Mouse (Mus musculus) megakaryocyte, embryonic 14.5 days (primary cell): Measurements from ENCODE around the gene Ppil4. TPM values are rescaled to one million over a fixed set of nuclear protein-coding genes. Genes with fewer than 3 reads are reported as not detected.

Experiments
- H3K27me3 ChIP-seq: replicated peaks from 2 replicates; pipeline ENCODE3; 2012; ENCODE audit warnings: inconsistent platforms
- H3K36me3 ChIP-seq: replicated peaks from 2 replicates; pipeline ENCODE3; 2012; ENCODE audit warnings: low read length, inconsistent platforms, mixed read lengths
- H3K4me1 ChIP-seq: 2 replicates; pipeline ENCODE4 v1.6.1; 2012; ENCODE audit warnings: inconsistent platforms
- H3K4me3 ChIP-seq: replicated peaks from 2 replicates; pipeline ENCODE3; 2012; ENCODE audit warnings: moderate library complexity, mild to moderate bottlenecking, inconsistent platforms
- H3K9me3 ChIP-seq: 2 replicates; pipeline ENCODE4 v1.6.1; 2012; ENCODE audit warnings: inconsistent platforms
- FLI1 ChIP-seq: IDR thresholded peaks from 2 replicates; pipeline ENCODE4 v1.6.1; 2012; ENCODE audit warnings: low read length, inconsistent platforms, mixed read lengths
- GATA1 ChIP-seq: IDR thresholded peaks from 3 replicates; pipeline ENCODE4 v1.6.1; 2012; ENCODE audit warnings: mixed read lengths, low read length, inconsistent platforms, borderline replicate concordance
- polyA plus RNA-seq: library from polyadenylated mRNA; stranded (reverse); fragments of >175 nt; gene quantifications from 2 replicates; pipeline ENCODE4 v1.2.3, GENCODE M21; 2012; ENCODE audit warnings: low replicate concordance; ENCODE audit not compliant: insufficient read depth

Ppil4 gene
- polyA plus RNA-seq, 1 experiment, result 3.8 TPM

GRCm38 (mm10) chr10:7821981-7822380 is 29.3 kb downstream of the Ppil4 start:
- H3K4me1 ChIP-seq, result no peaks in the 10 kb centered on the region; the same call in 1 of the 2 replicates

DNA sequence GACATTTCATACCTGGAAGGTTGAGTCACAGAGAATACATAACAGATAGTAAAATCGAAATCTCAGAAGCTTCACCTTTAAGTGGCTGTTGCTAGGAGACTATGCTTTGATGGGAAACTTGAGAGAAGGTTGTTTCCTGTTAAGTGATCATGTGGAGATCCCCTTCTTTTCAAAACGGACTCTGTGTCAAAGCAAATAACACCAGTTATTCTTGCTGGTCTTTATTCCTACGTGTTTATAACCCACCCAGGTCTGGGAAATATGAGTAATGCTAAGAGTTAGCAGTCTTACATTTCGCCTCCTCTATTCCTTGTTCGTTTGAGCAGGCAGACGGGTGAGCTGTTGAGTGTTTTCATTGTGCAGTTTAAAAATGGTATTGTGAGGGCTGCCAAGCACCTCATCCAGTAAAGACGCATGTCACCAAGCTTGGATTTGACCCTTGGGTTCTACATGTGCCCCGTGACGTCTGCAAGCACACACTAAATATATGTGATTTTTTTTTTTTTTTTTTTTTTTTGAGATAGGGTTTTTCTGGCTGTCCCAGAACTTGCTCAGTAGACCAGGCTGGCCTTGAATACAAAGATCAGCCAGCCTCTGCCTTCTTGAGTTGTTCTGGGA is 32.1 kb downstream of the Ppil4 start:
- Histone ChIP-seq H3K27me3 (no peaks in the 10 kb centered on the region), H3K4me3 (no peak overlapping the region), H3K9me3 (no peaks in the 10 kb centered on the region), H3K36me3 (peaks cover 42% of the 10 kb centered on the region), H3K4me1 (no peaks in the 10 kb centered on the region)
- TF ChIP-seq FLI1, result no peak

More at GRCm38 (mm10) chr10:7821981-7822380, 29.3 kb downstream of the Ppil4 start:
- TF ChIP-seq GATA1, result no peak
- no peak for TF ChIP-seq FLI1
- Histone ChIP-seq H3K27me3 (no peaks in the 10 kb centered on the region), H3K9me3 (no peaks in the 10 kb centered on the region), H3K36me3 (peaks cover 68% of the 10 kb centered on the region), H3K4me3 (no peak overlapping the region)

DNA sequence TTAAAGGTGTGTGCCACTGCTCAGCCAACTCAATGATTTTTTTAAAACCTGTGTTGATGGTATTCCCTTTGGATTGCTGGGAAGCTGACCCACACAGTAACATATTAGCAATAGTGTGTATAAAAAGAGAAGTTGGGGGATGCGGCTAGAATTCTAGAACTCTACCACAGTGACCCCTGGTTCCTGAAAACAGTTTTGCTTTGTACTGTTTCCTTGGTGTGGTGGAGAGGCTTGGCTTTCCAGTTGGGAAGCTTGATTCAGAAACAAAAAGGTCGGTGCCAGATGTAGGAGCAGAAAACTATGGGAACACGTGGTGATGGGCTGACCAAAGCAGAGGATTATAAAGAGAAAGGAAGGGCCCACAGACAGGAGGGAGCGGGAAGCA is 32.6 kb downstream of the Ppil4 start:
- Histone ChIP-seq H3K36me3 (peaks cover 37% of the 10 kb centered on the region), H3K4me3 (no peak overlapping the region), H3K27me3 (peaks cover 4% of the 10 kb centered on the region), H3K4me1 (no peaks in the 10 kb centered on the region), H3K9me3 (no peaks in the 10 kb centered on the region)
- no peak for TF ChIP-seq FLI1
- no peak for TF ChIP-seq GATA1

DNA sequence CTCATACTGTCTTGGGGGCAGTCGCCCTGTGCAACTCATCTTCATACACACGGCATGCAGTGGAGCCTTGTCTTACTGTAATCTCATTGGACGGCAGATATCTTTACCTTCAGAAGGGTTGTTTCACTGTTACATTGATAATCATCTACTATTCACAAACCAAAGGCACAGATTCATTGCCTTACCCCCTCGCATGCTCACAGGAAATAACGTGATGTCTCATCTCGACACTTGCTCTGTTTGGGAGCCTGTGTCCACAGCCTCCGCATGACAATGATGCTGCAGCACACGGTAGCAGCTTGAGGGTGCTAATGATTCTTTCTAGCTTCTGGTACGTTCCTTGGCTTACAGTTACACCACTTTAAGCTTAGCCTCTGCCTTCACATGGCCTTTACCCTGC is 33.4 kb downstream of the Ppil4 start:
- H3K9me3 ChIP-seq, result no peaks in the 10 kb centered on the region
- no peaks in the 10 kb centered on the region for H3K4me1 ChIP-seq
- TF ChIP-seq FLI1 (no peak), GATA1 (no peak)
- no peak overlapping the region for H3K4me3 ChIP-seq
- H3K36me3 ChIP-seq, result peaks cover 29% of the 10 kb centered on the region
- peaks cover 10% of the 10 kb centered on the region for H3K27me3 ChIP-seq

DNA sequence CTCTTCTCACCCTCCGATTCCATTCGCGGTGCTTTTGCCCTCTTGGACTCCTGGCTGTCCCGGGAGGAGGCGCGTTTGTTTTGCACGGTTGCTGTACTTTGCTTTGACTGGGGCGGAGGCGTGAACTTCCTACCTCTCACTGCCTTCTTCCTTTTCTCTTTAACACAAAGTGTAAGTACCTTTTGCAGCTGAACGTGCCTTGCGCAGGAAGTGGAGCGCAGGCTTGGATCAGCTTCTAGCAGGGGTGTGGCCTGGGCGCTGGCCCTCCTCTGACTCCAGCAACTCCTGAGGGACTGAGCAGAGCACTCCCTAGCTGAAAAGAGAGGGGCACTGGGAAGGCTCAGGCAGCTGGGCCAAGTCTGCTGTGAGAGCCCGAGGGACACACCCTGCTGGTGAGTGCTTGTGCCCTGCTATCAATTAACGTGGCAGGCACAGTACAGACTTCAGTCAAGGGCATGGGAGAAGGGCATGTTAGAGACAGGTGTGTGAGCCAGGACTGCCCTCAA is 39.5 kb downstream of the Ppil4 start, which contains the start of gene Zc3h12d:
Zc3h12d (plus strand) TSS at position 300 of the 506 bp plus-strand sequence.
- Histone ChIP-seq H3K4me3 (peak within 1 kb of the TSS; percentile 85), H3K27me3 (peaks cover 49% of the 10 kb centered on the region), H3K9me3 (no peaks in the 10 kb centered on the region), H3K4me1 (peaks cover 10% of the 10 kb centered on the region), H3K36me3 (no peaks in the 10 kb centered on the region)
- TF ChIP-seq FLI1 (no peak), GATA1 (no peak)

DNA sequence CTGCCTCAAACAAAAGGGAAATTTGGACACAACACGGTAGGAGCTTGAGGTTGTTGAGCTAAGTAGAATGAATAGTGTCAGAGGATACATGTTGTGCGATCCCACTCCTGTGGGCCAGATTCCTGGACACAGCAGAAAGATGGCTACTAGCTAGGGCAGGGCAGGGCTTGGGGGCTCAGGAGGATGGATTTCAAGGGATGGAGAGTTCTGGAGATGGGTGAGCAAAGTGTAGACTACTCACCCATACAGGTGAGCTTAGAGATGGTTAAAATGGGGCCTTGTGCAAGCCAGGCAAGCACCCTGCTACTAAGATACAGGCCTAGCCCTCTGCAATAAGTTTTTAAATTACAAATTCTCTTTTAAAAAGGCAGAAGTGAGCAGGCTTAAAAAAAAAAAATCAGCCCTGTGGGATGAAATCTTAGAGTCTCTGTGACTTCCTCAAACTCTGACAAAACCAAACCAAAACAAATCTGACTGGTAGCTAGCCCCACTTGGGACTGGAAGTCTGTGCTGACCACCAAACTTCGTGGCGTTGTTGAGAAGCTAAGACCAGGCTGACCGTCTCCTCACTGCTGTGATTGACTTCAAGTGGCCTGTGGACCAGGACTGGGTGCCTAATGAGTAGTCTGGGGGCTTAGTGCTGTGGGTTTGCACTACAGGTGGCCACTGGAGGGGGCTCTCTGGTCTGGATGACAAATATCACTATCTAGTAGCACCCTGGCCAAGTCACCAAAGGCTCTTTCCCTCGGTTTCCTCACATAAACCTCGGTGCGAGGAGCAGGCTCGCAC is 40.9 kb downstream of the Ppil4 start:
- H3K9me3 ChIP-seq, result no peaks in the 10 kb centered on the region
- no peak for TF ChIP-seq GATA1
- TF ChIP-seq FLI1, result no peak
- peaks cover 10% of the 10 kb centered on the region for H3K4me1 ChIP-seq
- H3K27me3 ChIP-seq, result peaks cover 54% of the 10 kb centered on the region
- peak overlapping the region; percentile 44 for H3K4me3 ChIP-seq
- no peaks in the 10 kb centered on the region for H3K36me3 ChIP-seq

DNA sequence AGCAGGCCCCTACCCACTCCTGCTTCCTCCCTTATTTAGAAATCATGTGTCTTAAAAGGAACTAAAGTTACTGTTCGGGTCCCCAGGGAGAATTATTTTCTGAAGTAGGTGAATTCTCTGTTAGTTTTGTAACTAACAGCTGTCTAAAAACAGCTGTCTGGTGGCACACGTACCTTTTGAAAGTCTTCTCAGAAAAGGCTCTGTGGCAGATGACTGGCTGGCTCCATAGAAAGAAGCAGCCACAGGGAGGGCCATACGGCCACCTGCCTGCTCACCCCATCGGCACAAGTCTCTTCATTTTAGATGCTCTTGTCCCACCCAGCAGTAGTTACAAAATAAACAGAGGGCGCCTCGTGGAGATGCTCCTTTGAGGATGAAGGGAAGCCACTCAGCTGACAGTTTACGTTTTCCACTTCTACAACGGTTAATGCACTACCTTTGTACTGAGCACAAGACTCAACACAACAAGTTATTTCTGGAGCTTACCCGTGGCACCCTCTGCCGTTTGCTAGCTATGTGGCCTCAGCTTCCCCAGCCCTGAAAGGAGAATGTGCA is 42.1 kb downstream of the Ppil4 start:
- Histone ChIP-seq H3K4me3 (no peak overlapping the region), H3K4me1 (peaks cover 21% of the 10 kb centered on the region), H3K9me3 (no peaks in the 10 kb centered on the region), H3K36me3 (no peaks in the 10 kb centered on the region), H3K27me3 (peaks cover 58% of the 10 kb centered on the region)
- TF ChIP-seq GATA1 (no peak), FLI1 (no peak)

- H3K9me3 ChIP-seq, result no peaks in the 10 kb centered on the region
- no peaks in the 10 kb centered on the region for H3K36me3 ChIP-seq
- no peak overlapping the region for H3K4me3 ChIP-seq
- peaks cover 45% of the 10 kb centered on the region for H3K27me3 ChIP-seq
- H3K4me1 ChIP-seq, result peaks cover 39% of the 10 kb centered on the region
- TF ChIP-seq FLI1, result no peak
- no peak for TF ChIP-seq GATA1
Observed at GRCm38 (mm10) chr10:7836902-7837301, 44.2 kb downstream of the Ppil4 start.

- peaks cover 41% of the 10 kb centered on the region for H3K27me3 ChIP-seq
- no peak overlapping the region for H3K4me3 ChIP-seq
- H3K9me3 ChIP-seq, result no peaks in the 10 kb centered on the region
- no peak for TF ChIP-seq FLI1
- TF ChIP-seq GATA1, result no peak
- H3K4me1 ChIP-seq, result peaks cover 39% of the 10 kb centered on the region
- H3K36me3 ChIP-seq, result no peaks in the 10 kb centered on the region
Observed at GRCm38 (mm10) chr10:7837446-7837845, 44.8 kb downstream of the Ppil4 start.

GRCm38 (mm10) chr10:7838036-7838435 is 45.3 kb downstream of the Ppil4 start:
- Histone ChIP-seq H3K9me3 (no peaks in the 10 kb centered on the region), H3K4me1 (peaks cover 43% of the 10 kb centered on the region), H3K4me3 (no peak overlapping the region), H3K27me3 (peaks cover 35% of the 10 kb centered on the region), H3K36me3 (no peaks in the 10 kb centered on the region)
- TF ChIP-seq GATA1, result no peak
- TF ChIP-seq FLI1, result no peak
